In genomic region chr3:52062389-52063260, GRCm38 (mm10) we compare ENCODE assay signal across 12 mouse cellular contexts. TPM values are rescaled to one million over a fixed set of nuclear protein-coding genes. Genes with fewer than 3 reads are reported as not detected.
DNase-seq lines count a peak whose midpoint lies in the region; ATAC-seq lines count a peak whose summit lies in the region.
"Had no signal": no experiment of that assay in that cellular context is flagged by ENCODE, and none has a peak within 500 bp of the region (broad histone marks: within the 10 kb centered on the region; RNA-seq: fewer than 3 reads in every experiment).

No protein-coding gene starts in this region.

- no peak for ATAC-seq in embryonic facial prominence, embryonic 12.5 days (ENCODE audit: insufficient number of reproducible peaks, insufficient read depth, low FRiP score, low TSS enrichment)
- peak; percentile 38; the same call in 1 of the 2 replicates for ATAC-seq in hindbrain, embryonic 14.5 days (ENCODE audit: low FRiP score)
- peak; percentile 40; the same call in 1 of the 2 replicates for ATAC-seq in midbrain, embryonic 14.5 days (ENCODE audit: low FRiP score, low TSS enrichment)

- no peaks in the 10 kb centered on the region for H3K27me3 ChIP-seq in embryonic facial prominence, embryonic 12.5 days
- no peaks in the 10 kb centered on the region for H3K27me3 ChIP-seq in hindbrain, embryonic 14.5 days (ENCODE audit: control insufficient read depth, insufficient read depth, low read length)
- no peaks in the 10 kb centered on the region for H3K27me3 ChIP-seq in midbrain, embryonic 14.5 days (ENCODE audit: control insufficient read depth, insufficient read depth, low read length)
- H3K27me3 ChIP-seq: lung, embryonic 15.5 days had no signal

- H3K4me1 ChIP-seq in embryonic facial prominence, embryonic 12.5 days: peaks cover 32% of the 10 kb centered on the region
- peaks cover 16% of the 10 kb centered on the region for H3K4me1 ChIP-seq in hindbrain, embryonic 14.5 days (replicated peaks; ENCODE audit: control insufficient read depth, insufficient read depth, low read length)
- H3K4me1 ChIP-seq in midbrain, embryonic 14.5 days (ENCODE audit: control insufficient read depth, insufficient read depth, low read length): peaks cover 20% of the 10 kb centered on the region

- 52% methylated on average over 11 of the region's 11 CpGs for WGBS in embryonic facial prominence, embryonic 12.5 days
- WGBS in hindbrain, embryonic 14.5 days: 36% methylated on average over 11 of the region's 11 CpGs
- 10% methylated on average over 11 of the region's 11 CpGs for WGBS in midbrain, embryonic 14.5 days

- no peak overlapping the region for H3K9ac ChIP-seq in embryonic facial prominence, embryonic 12.5 days
- H3K9ac ChIP-seq in hindbrain, embryonic 14.5 days: no peak overlapping the region
- no peak overlapping the region; the same call in 1 of the 2 replicates for H3K9ac ChIP-seq in midbrain, embryonic 14.5 days (replicated peaks; ENCODE audit: low read length)
- H3K9ac ChIP-seq: lung, embryonic 15.5 days had no signal

- no peak overlapping the region for H3K4me3 ChIP-seq in embryonic facial prominence, embryonic 12.5 days
- H3K4me3 ChIP-seq in hindbrain, embryonic 14.5 days (replicated peaks; ENCODE audit: low read length): no peak overlapping the region
- H3K4me3 ChIP-seq in midbrain, embryonic 14.5 days (replicated peaks; ENCODE audit: low read depth, low read length): no peak overlapping the region
- H3K4me3 ChIP-seq: lung, embryonic 15.5 days had no signal

- no peaks in the 10 kb centered on the region for H3K9me3 ChIP-seq in embryonic facial prominence, embryonic 12.5 days
- no peaks in the 10 kb centered on the region for H3K9me3 ChIP-seq in hindbrain, embryonic 14.5 days (ENCODE audit: control insufficient read depth, low read length)
- no peaks in the 10 kb centered on the region for H3K9me3 ChIP-seq in midbrain, embryonic 14.5 days (ENCODE audit: control insufficient read depth, low read length)
- H3K9me3 ChIP-seq: lung, embryonic 15.5 days had no signal

- peak overlapping the region; percentile 26 for H3K27ac ChIP-seq in embryonic facial prominence, embryonic 12.5 days
- peak overlapping the region; percentile 29 for H3K27ac ChIP-seq in hindbrain, embryonic 14.5 days
- H3K27ac ChIP-seq in midbrain, embryonic 14.5 days (replicated peaks; ENCODE audit: low read depth, low read length): peak overlapping the region; percentile 73
- H3K27ac ChIP-seq: lung, embryonic 15.5 days had no signal

- no peak overlapping the region for H3K4me2 ChIP-seq in embryonic facial prominence, embryonic 12.5 days (replicated peaks)
- no peak overlapping the region; the same call in 1 of the 2 replicates for H3K4me2 ChIP-seq in hindbrain, embryonic 14.5 days (replicated peaks)
- H3K4me2 ChIP-seq in midbrain, embryonic 14.5 days (ENCODE audit: low read length): peak overlapping the region; percentile 24
- H3K4me2 ChIP-seq: lung, embryonic 15.5 days had no signal

- no peaks in the 10 kb centered on the region for H3K36me3 ChIP-seq in embryonic facial prominence, embryonic 12.5 days
- H3K36me3 ChIP-seq in hindbrain, embryonic 14.5 days (replicated peaks; ENCODE audit: control insufficient read depth, insufficient read depth): no peaks in the 10 kb centered on the region
- H3K36me3 ChIP-seq in midbrain, embryonic 14.5 days (ENCODE audit: control insufficient read depth, insufficient read depth, low read length): no peaks in the 10 kb centered on the region
- H3K36me3 ChIP-seq: lung, embryonic 15.5 days had no signal

- peak; percentile 33 for DNase-seq in adrenal gland, postnatal 10 days
- DNase-seq in adrenal gland, adult 18-20 months (ENCODE audit: low spot score in 2 of 2): no peak
- DNase-seq in hindbrain, embryonic 14.5 days (ENCODE audit: low spot score): no peak
- peak; percentile 43 for DNase-seq in midbrain, embryonic 14.5 days
- no peak for DNase-seq in right cerebral cortex, adult 2 months (ENCODE audit: low spot score in 2 of 2)
- no peak for DNase-seq in yolk sac, embryonic 10.5 days (ENCODE audit: low spot score)
- no peak for DNase-seq in gastrocnemius, postnatal 4 days (ENCODE audit: low spot score in 2 of 2)
- DNase-seq: gastrocnemius, postnatal 14 days; heart, postnatal 14 days; kidney, postnatal 4 days had no signal

RNA-seq across cellular contexts. Expression of gene Maml3, which starts 42.3 kb away (rescaled TPM):
- 10 to 100 TPM in 1 of 2 experiments, 1 to 10 TPM in 1; 8.3 to 10.9 TPM for total RNA-seq in adrenal gland, postnatal 10 days (2021)
- 1 to 10 TPM; 6.4 to 8.2 TPM for total RNA-seq in adrenal gland, adult 18-20 months (2021)
- 6.4 TPM in 2 replicates for polyA plus RNA-seq in embryonic facial prominence, embryonic 12.5 days (2016; fragmentation: Nextera tagmentation; extraction: Ambion mirVana)
- 6.6 and 8.0 TPM in 2 replicates for polyA plus RNA-seq in hindbrain, embryonic 14.5 days (2014; fragmentation: Nextera tagmentation; extraction: Ambion mirVana)
- polyA plus RNA-seq in midbrain, embryonic 14.5 days (2014; fragmentation: Nextera tagmentation; extraction: Ambion mirVana): 8.4 and 10.3 TPM in 2 replicates
- total RNA-seq in gastrocnemius, postnatal 4 days (2021): 1 to 10 TPM; 6.5 to 7.3 TPM

Comparison
In these comparisons a context has a peak if more than half of its experiments do, and no peak if none do; other contexts are left out.
1. DNase-seq: peak in adrenal gland, postnatal 10 days (single experiment) and midbrain, embryonic 14.5 days (single experiment); none in adrenal gland, adult 18-20 months (0 of 2), hindbrain, embryonic 14.5 days (single experiment), right cerebral cortex, adult 2 months (0 of 2), yolk sac, embryonic 10.5 days (single experiment) and gastrocnemius, postnatal 4 days (0 of 2).
2. Peak in every context shown above with its lines, with median percentiles within 50 percentile points of each other: H3K27ac ChIP-seq.